Mouse (Mus musculus) urinary bladder, adult 18-20 months (tissue): ENCODE measurements at regions not wholly inside any gene's neighbourhood (a gene's known extent, or its start where the extent isn't known, plus 50 kb on each side); places are given as distances from the start of the nearest gene placed in this dataset.

Source experiments
- DNase-seq, 2 experiments: peaks; one replicate each; pipeline ENCODE4 v3.0.0; 2022; ENCODE audit warnings: low spot score in 2 of 2, mixed read lengths in 2 of 2

GRCm38 (mm10) chr3:133750061-133750460, 205.1 kb upstream of the Tet2 start:
- no peak for DNase-seq

GRCm38 (mm10) chr3:133750606-133751005, 205.7 kb upstream of the Tet2 start:
- no peak for DNase-seq

GRCm38 (mm10) chr3:133751011-133751410, 206.1 kb upstream of the Tet2 start:
- no peak for DNase-seq

GRCm38 (mm10) chr3:133751565-133751964, 206.6 kb upstream of the Tet2 start:
- no peak for DNase-seq

- no peak for DNase-seq
These were observed 208.1 kb upstream of the Tet2 start for GRCm38 (mm10) chr3:133753041-133753440.

- no peak for DNase-seq
These were observed 209.3 kb upstream of the Tet2 start for GRCm38 (mm10) chr3:133754006-133754910.

- no peak for DNase-seq
These were observed 209.9 kb upstream of the Tet2 start for GRCm38 (mm10) chr3:133754911-133755259.

- DNase-seq: no peak
These were observed 212.9 kb upstream of the Tet2 start for GRCm38 (mm10) chr3:133757756-133758420.

- no peak for DNase-seq
These were observed 213.5 kb upstream of the Tet2 start for GRCm38 (mm10) chr3:133758421-133758820.

GRCm38 (mm10) chr3:133759611-133760010, 214.7 kb upstream of the Tet2 start:
- DNase-seq: no peak

- no peak for DNase-seq
These were observed 215.3 kb upstream of the Tet2 start for GRCm38 (mm10) chr3:133760221-133760620.

GRCm38 (mm10) chr3:133763721-133764120, 218.8 kb upstream of the Tet2 start:
- DNase-seq: no peak

GRCm38 (mm10) chr3:133773490-133773889, 228.6 kb upstream of the Tet2 start:
- no peak for DNase-seq

- no peak for DNase-seq
These were observed 229.3 kb upstream of the Tet2 start for GRCm38 (mm10) chr3:133774229-133774628.

GRCm38 (mm10) chr3:133776013-133776412, 231.1 kb upstream of the Tet2 start:
- DNase-seq: no peak

- no peak for DNase-seq
These were observed 234.3 kb upstream of the Tet2 start for GRCm38 (mm10) chr3:133779161-133779789.

- DNase-seq: no peak
These were observed 238.1 kb upstream of the Tet2 start for GRCm38 (mm10) chr3:133783060-133783459.

- no peak for DNase-seq
These were observed 246.4 kb upstream of the Tet2 start for GRCm38 (mm10) chr3:133791361-133791760.

GRCm38 (mm10) chr3:133809007-133809552, 264.1 kb upstream of the Tet2 start:
- no peak for DNase-seq

GRCm38 (mm10) chr3:133818966-133819700, 274.2 kb upstream of the Tet2 start:
- DNase-seq: no peak

- no peak for DNase-seq
These were observed 288.9 kb upstream of the Tet2 start for GRCm38 (mm10) chr3:133833739-133834391.
